16 mouse cellular contexts compared by ENCODE assay signal in the genomic region with DNA sequence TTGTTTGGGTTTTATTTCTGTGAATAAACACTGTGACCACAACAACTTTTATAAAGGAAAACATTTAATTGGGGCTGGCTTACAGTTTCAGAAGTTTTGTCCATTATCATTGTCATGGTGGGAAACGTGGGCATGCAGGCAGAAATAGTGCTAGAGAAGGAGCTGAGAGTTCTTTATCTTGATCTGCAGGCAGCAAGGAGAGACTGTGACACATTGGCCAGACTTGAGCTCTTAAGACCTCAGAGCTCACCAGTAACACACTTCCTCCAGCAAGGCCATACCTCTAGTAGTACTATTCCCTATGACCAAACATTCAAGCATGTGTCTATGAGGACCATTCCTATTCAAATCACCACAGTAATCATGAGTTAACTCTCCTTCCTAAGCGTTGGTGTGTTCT.
"Had no signal": no experiment of that assay in that cellular context is flagged by ENCODE, and none has a peak within 500 bp of the region (broad histone marks: within the 10 kb centered on the region; RNA-seq: fewer than 3 reads in every experiment).

No protein-coding gene starts in this region.

- H3K9ac ChIP-seq: lung, embryonic 14.5 days; midbrain, embryonic 13.5 days; midbrain, embryonic 15.5 days; neural tube, embryonic 12.5 days had no signal

- H3K27ac ChIP-seq: midbrain, embryonic 13.5 days; midbrain, embryonic 15.5 days; neural tube, embryonic 12.5 days had no signal

- H3K4me1 ChIP-seq: midbrain, embryonic 13.5 days; midbrain, embryonic 15.5 days; neural tube, embryonic 12.5 days had no signal

- H3K4me3 ChIP-seq: midbrain, embryonic 13.5 days; midbrain, embryonic 15.5 days; neural tube, embryonic 12.5 days had no signal

- ATAC-seq: midbrain, embryonic 13.5 days; midbrain, embryonic 15.5 days had no signal

- H3K27me3 ChIP-seq: midbrain, embryonic 13.5 days; midbrain, embryonic 15.5 days; neural tube, embryonic 12.5 days had no signal

- H3K9me3 ChIP-seq: midbrain, embryonic 13.5 days; midbrain, embryonic 15.5 days; neural tube, embryonic 12.5 days had no signal

- H3K4me2 ChIP-seq: lung, embryonic 14.5 days; midbrain, embryonic 11.5 days; midbrain, embryonic 13.5 days; midbrain, embryonic 15.5 days; neural tube, embryonic 12.5 days had no signal

- DNase-seq: lung, adult 18-20 months; lung, embryonic 14.5 days; lung, postnatal 10 days; lung, postnatal 4 days; retina, postnatal 1 day; right cerebral cortex, adult 18-20 months; right cerebral cortex, postnatal 25 days; right cerebral cortex, postnatal 4 days; spleen, adult 18-20 months; thymus, adult 18-20 months; thymus, postnatal 14 days; thymus, postnatal 36 days had no signal
